Mouse (Mus musculus) G1E (cell line): Measurements from ENCODE around the gene Rps11.

ENCODE experiments used
- CTCF ChIP-seq: IDR thresholded peaks from 2 replicates; pipeline ENCODE4 v1.5.1; 2012; ENCODE audit warnings: low read depth, low read length, inconsistent platforms, mixed read lengths
- GATA1 ChIP-seq: IDR thresholded peaks from 2 replicates; pipeline ENCODE4 v1.6.1; 2012; ENCODE audit warnings: borderline replicate concordance, low read length, inconsistent platforms, mixed read lengths
- GATA2 ChIP-seq: IDR thresholded peaks from 2 replicates; pipeline ENCODE4 v1.6.1; 2012; ENCODE audit warnings: low read depth, low read length, inconsistent platforms, borderline replicate concordance
- TAL1 ChIP-seq: conservative IDR thresholded peaks from 2 replicates; pipeline ENCODE4 v1.6.1; 2012; ENCODE audit warnings: low read depth, low read length, inconsistent platforms, mixed read lengths

- TF ChIP-seq GATA1: no peak
- TF ChIP-seq CTCF: no peak
- no peak for TF ChIP-seq TAL1
- TF ChIP-seq GATA2: no peak
Observed at GRCm38 (mm10) chr7:45091001-45091990, 32.9 kb downstream of the Rps11 start.
